Mouse (Mus musculus): ENCODE results near the gene Afap1. TPM values are rescaled to one million over a fixed set of nuclear protein-coding genes. Genes with fewer than 3 reads are reported as not detected.

Afap1 gene
- 8.6 TPM for polyA plus RNA-seq (2014; fragmentation: Illumina TruSeq; extraction: RNeasy Lipid Tissue Mini Kit (QIAGEN cat#74804); ENCODE audit: low read depth, low replicate concordance)

GRCm38 (mm10) chr5:35893093-35893804, at the start of gene Afap1:
Gene Afap1, plus strand, starts transcription at chr5:35893319.

Other genes starting within 250 kb of the Afap1 start
- 0.71 TPM for gene Htra3, start 213.5 kb upstream of the Afap1 start, polyA plus RNA-seq (2014; fragmentation: Illumina TruSeq; extraction: RNeasy Lipid Tissue Mini Kit (QIAGEN cat#74804); ENCODE audit: low read depth, low replicate concordance)
- not detected for gene Sh3tc1, start 153.3 kb upstream of the Afap1 start, polyA plus RNA-seq (2014; fragmentation: Illumina TruSeq; extraction: RNeasy Lipid Tissue Mini Kit (QIAGEN cat#74804); ENCODE audit: low read depth, low replicate concordance)
- gene Ablim2, start 135.4 kb upstream of the Afap1 start, polyA plus RNA-seq (2014; fragmentation: Illumina TruSeq; extraction: RNeasy Lipid Tissue Mini Kit (QIAGEN cat#74804); ENCODE audit: low read depth, low replicate concordance), result not detected

Data from testis, adult 10 weeks (tissue).